Mouse (Mus musculus) macrophage (primary cell): Measurements from ENCODE around the gene Sdcbp2. TPM values are rescaled to one million over a fixed set of nuclear protein-coding genes. Genes with fewer than 3 reads are reported as not detected.

ENCODE experiments used
- H3K27ac ChIP-seq: fragments of 350-480 bp; formaldehyde crosslinking; 2 replicates; pipeline ENCODE4 v1.9.0; 2021
- H3K36me3 ChIP-seq: fragments of 350-480 bp; formaldehyde crosslinking; 2 replicates; pipeline ENCODE4 v1.9.0; 2021; ENCODE audit errors: inconsistent target
- H3K4me3 ChIP-seq: fragments of 350-480 bp; formaldehyde crosslinking; 2 replicates; pipeline ENCODE4 v1.9.0; 2021; ENCODE audit errors: inconsistent target
- H3K79me2 ChIP-seq: fragments of 350-480 bp; formaldehyde crosslinking; 2 replicates; pipeline ENCODE4 v1.9.0; 2021; ENCODE audit errors: inconsistent target
- WGBS: methylation state at CpG from one replicate; pipeline ENCODE4 v1.1.7; 2026; ENCODE audit warnings: inconsistent platforms; ENCODE audit not compliant: missing documents; 5-methylcytosine and 5-hydroxymethylcytosine counted together
- polyA plus RNA-seq: library from polyadenylated mRNA; stranded (reverse); fragments of 250-400 nt; gene quantifications from 3 replicates; pipeline ENCODE4 v1.2.4, GENCODE M21; 2018; ENCODE audit warnings: inconsistent platforms
- total RNA-seq, 78 experiments: library from RNA; depleted of rRNA; stranded (reverse); fragments of 250-400 nt; gene quantifications; 1 replicate in 9 of 78; 2 replicates in 24 of 78; 3 replicates in 43 of 78; 4 replicates in 2 of 78; pipeline ENCODE4 v1.2.4; 2018; ENCODE audit warnings: inconsistent platforms in 56 of 78

The Sdcbp2 gene
- total RNA-seq (2018; cell fraction: chromatin; rRNA removed), result 1 to 10 TPM in 4 of 26 experiments, under 1 TPM in 10, not detected in 12; 0.53 to 1.4 (median 0.68) TPM
- total RNA-seq (2018; cell fraction: cytosol; rRNA removed), result under 1 TPM in 9 of 26 experiments, not detected in 17; 0.07 to 0.19 (median 0.14) TPM
- 1 to 10 TPM in 2 of 26 experiments, under 1 TPM in 13, not detected in 11; 0.37 to 1.5 (median 0.61) TPM for total RNA-seq (2018; cell fraction: nucleus; rRNA removed)
- polyA plus RNA-seq, result 0.25 TPM in 1 of 3 replicates, not detected in the others

- H3K27ac ChIP-seq, result no peak within 1 kb of the TSS
- no peaks in the 10 kb centered on the region for H3K79me2 ChIP-seq
- WGBS, result 71% methylated on average over 17 of the region's 17 CpGs
- H3K36me3 ChIP-seq, result no peaks in the 10 kb centered on the region
- H3K4me3 ChIP-seq, result no peak within 1 kb of the TSS
Observed at GRCm38 (mm10) chr2:151571873-151572700, at the start of gene Sdcbp2. TSS of gene Sdcbp2 (plus strand) at chr2:151572622.

DNA sequence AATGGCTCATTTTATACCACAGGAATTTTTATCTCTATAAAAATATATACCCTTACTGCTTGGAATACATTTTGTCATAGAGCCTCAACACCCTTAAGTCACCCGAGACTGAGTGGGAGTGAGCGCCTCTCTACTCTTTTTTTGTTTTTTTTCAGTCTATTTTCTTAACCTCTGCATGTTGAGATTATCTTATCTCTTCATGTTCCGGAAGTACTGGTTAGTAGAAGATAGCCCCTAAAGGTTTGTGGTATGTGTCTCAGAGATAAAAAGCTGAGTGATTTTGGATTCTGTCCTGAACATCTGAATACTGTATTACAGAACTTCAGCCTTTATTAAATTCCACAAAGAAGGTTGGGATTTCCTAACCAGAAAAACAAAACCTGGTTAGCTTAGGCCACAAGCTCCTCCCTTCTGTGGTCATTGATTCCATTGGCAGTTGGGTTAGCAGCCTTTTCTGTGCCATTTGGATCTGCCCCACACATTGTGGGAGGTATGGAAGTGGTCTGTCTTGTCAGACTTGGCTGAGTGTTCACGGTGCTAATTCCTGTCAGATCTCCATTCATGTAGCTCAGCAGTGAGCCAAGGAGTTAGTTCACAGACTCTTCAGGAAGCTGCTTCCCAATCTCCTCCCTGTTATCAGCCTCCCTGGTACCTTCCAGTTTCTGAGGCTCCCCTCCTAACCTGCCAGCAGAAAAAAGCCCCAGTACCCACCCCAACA is 47.9 kb upstream of the Sdcbp2 start:
- no peak overlapping the region for H3K4me3 ChIP-seq
- H3K27ac ChIP-seq, result no peak overlapping the region
- no peaks in the 10 kb centered on the region for H3K36me3 ChIP-seq
- H3K79me2 ChIP-seq, result no peaks in the 10 kb centered on the region
- 81% methylated on average over 4 of the region's 4 CpGs for WGBS

DNA sequence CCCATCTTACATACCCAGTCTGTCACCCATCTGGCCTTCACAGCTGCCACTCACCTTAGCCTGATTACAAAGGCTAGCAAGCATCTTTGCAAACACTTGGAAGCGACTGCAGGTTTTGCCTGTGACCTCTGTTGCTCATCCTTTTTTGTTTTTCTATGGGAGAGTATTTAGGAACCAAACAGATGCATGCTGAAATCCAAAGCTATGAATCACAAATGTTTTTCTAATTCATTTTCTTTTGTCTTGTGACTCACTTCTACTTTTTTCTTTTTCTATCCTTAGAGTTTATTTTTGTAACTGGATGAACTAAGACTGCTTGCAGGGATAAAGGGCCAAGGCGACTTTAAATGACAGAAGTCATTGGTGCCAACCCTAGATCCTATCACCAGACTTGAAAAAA is 46.9 kb upstream of the Sdcbp2 start:
- H3K27ac ChIP-seq, result no peak overlapping the region
- WGBS, result 94% methylated on average over 2 of the region's 2 CpGs
- no peaks in the 10 kb centered on the region for H3K36me3 ChIP-seq
- H3K79me2 ChIP-seq, result no peaks in the 10 kb centered on the region
- H3K4me3 ChIP-seq, result no peak overlapping the region

DNA sequence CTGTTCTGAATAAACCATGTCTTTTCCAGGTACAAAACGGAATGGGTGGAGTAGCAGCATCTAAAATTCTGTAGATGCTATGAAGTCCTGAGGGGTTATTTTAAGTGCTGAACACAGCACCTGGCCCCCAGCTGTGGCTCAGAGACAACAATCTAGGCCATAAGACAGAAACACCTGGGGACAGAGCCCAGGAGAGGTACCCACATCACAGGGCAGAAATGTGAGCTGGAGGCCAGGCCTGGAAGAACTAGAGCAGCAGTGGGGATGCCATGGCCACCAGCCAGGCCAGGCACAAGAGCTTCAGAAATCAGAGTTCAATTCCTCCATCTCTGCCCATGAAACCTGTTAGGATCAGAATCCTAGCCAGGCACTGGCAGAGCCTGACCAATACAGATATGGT is 44.4 kb upstream of the Sdcbp2 start:
- Histone ChIP-seq H3K79me2 (no peaks in the 10 kb centered on the region), H3K36me3 (no peaks in the 10 kb centered on the region), H3K27ac (no peak overlapping the region), H3K4me3 (no peak overlapping the region)
- 86% methylated on average over 1 of the region's 1 CpGs for WGBS

- no peaks in the 10 kb centered on the region for H3K79me2 ChIP-seq
- H3K36me3 ChIP-seq, result no peaks in the 10 kb centered on the region
- no peak overlapping the region for H3K4me3 ChIP-seq
- no peak overlapping the region for H3K27ac ChIP-seq
Observed at GRCm38 (mm10) chr2:151529169-151529568, 43.3 kb upstream of the Sdcbp2 start.

- WGBS, result 41% methylated on average over 8 of the region's 8 CpGs
- H3K27ac ChIP-seq, result no peak overlapping the region
Observed at GRCm38 (mm10) chr2:151530378-151531230, 41.8 kb upstream of the Sdcbp2 start.

DNA sequence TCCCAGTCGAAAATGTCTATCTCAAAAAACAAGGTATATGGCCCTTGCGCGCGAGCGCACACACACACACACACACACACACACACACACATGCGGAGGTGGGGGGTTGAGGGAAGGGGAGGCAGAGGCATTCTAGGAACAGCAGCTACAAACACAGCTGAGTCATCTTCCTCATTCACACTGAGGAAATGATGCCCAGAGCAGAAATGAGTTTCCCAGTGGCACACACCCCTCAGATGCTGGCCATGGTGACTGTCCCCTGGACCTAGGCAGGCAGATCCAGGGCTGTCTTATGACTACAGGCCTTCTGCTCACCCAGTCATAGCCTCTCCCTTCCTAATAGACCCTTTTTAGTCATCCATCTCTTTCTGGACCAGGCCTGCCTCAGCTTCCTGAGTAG is 38.8 kb upstream of the Sdcbp2 start:
- H3K27ac ChIP-seq, result no peak overlapping the region
- no peaks in the 10 kb centered on the region for H3K36me3 ChIP-seq
- no peaks in the 10 kb centered on the region for H3K79me2 ChIP-seq
- H3K4me3 ChIP-seq, result no peak overlapping the region
- 10% methylated on average over 5 of the region's 6 CpGs for WGBS

More at GRCm38 (mm10) chr2:151530378-151531230, 41.8 kb upstream of the Sdcbp2 start:
- Histone ChIP-seq H3K79me2 (no peaks in the 10 kb centered on the region), H3K36me3 (no peaks in the 10 kb centered on the region), H3K4me3 (no peak overlapping the region)

- WGBS, result 13% methylated on average over 1 of the region's 1 CpGs
- no peak overlapping the region for H3K4me3 ChIP-seq
- no peaks in the 10 kb centered on the region for H3K79me2 ChIP-seq
- H3K27ac ChIP-seq, result peak overlapping the region; percentile 89
- H3K36me3 ChIP-seq, result no peaks in the 10 kb centered on the region
Observed at GRCm38 (mm10) chr2:151535961-151536617, 36.3 kb upstream of the Sdcbp2 start.

- Histone ChIP-seq H3K4me3 (no peak overlapping the region), H3K79me2 (no peaks in the 10 kb centered on the region), H3K36me3 (no peaks in the 10 kb centered on the region), H3K27ac (peak overlapping the region; percentile 89)
- 0% methylated on average over 5 of the region's 5 CpGs for WGBS
Observed at GRCm38 (mm10) chr2:151536618-151536974, 35.8 kb upstream of the Sdcbp2 start.

GRCm38 (mm10) chr2:151538646-151539045 is 33.8 kb upstream of the Sdcbp2 start:
- Histone ChIP-seq H3K4me3 (no peak overlapping the region), H3K36me3 (no peaks in the 10 kb centered on the region), H3K79me2 (peaks cover 8% of the 10 kb centered on the region), H3K27ac (no peak overlapping the region)
- WGBS, result 80% methylated on average over 4 of the region's 4 CpGs

DNA sequence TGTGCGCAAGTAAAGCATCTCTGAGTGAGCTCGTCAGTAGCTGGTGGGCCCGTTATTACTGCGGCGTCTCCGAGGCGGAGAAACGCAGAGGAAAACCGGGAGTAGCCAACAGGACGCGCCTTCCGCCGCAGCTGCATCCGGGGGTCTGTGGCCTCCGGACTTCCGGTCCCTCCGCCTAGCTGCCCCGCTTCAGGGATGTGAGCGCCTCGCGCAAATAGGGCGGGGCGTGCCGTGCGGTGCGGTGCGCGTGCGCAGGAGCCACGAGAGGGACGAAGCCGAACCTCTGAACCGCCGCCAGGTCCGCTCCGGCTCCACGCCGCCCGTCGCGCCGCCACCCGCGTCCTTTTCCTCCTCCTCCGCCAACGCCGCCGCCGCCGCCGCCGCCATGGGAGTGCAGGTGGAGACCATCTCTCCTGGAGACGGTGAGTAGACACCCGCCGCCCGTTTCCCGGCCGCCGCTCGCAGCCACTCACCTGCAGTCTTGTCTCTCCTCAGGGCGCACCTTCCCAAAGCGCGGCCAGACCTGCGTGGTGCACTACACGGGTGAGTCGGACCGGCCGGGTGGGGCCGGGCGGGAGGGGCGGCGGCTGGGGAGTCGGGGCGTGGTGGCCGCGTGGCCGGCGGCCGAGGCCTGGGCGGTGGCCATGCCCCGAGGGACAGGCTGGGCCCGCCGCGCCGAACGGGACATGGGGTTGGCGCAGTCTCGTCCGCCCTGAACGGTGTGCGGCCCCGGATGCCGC is 29.9 kb upstream of the Sdcbp2 start, which contains the start of gene Fkbp1a:
Fkbp1a (plus strand) TSS at position 161 of the 740 bp plus-strand sequence.
- under 1% methylated on average over 86 of the region's 93 CpGs for WGBS
- Histone ChIP-seq H3K79me2 (peaks cover 47% of the 10 kb centered on the region), H3K36me3 (peaks cover 6% of the 10 kb centered on the region; the same call in 1 of the 2 replicates), H3K4me3 (peak within 1 kb of the TSS; percentile 69), H3K27ac (peak within 1 kb of the TSS; percentile 68)

DNA sequence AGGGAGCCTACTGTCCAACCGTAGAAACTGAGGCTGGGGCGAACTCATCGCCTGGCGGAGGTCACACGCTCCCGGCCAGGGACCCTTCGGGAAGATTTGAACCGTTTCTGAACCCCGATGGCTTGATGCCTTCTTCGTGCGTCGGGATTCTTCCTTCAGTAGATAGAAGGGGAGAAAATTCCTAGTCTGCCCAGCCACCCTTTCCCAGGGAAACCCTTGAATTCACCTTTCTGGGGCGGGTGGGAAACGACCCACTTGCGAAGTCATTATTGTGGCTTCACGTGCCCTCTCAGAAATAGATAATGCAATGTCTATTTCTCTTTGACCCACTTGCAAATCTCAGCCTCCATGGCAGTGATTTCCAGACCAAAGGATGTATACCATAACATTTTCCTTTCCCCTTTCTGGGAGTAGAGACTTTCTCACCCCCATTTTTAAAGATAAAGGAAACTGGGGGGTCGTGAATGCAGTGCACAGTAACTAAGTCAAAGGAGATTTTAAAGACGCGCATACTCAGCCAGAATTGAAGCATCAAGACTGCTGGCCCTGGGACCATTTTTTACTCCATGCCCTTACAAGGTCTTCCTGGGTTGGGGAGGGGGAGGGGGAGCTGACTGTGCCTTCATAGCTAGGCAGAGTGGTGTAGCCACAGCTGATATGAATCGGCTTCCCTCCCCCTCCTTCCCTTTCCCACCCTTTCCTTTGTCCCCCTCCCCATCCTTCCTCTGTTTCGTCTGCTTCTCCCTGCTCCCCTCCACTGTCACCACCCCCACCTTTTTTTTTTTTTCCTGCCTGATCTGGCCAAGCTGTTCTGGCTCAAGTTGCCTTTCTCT is 29.1 kb upstream of the Sdcbp2 start:
- 2% methylated on average over 20 of the region's 21 CpGs for WGBS
- peak overlapping the region; percentile 69 for H3K4me3 ChIP-seq
- H3K36me3 ChIP-seq, result peaks cover 7% of the 10 kb centered on the region; the same call in 1 of the 2 replicates
- H3K27ac ChIP-seq, result peak overlapping the region; percentile 52
- peaks cover 55% of the 10 kb centered on the region for H3K79me2 ChIP-seq
